Mouse (Mus musculus) heart, postnatal 10 days (tissue): ENCODE data around the gene Fbxo6. TPM values are rescaled to one million over a fixed set of nuclear protein-coding genes. Genes with fewer than 3 reads are reported as not detected.

Source experiments
- microRNA-seq, 2 experiments: library from miRNA; unstranded; fragments of <30 nt; microRNA quantifications; one replicate each; pipeline ENCODE4 v1.2.0; 2022
- total RNA-seq, 2 experiments: library from RNA; stranded (reverse); gene quantifications; 2 replicates each; pipeline ENCODE4 v1.2.3; 2021

Fbxo6 gene
- total RNA-seq, 2 experiments from 2014 or later: 26.4 to 26.9 TPM

Small RNAs within 50 kb of the gene (microRNA-seq; reads per million reads assigned to microRNA genes)
- gene Mir7022: 0 reads per million in 2 experiments

Other genes starting within 250 kb of the Fbxo6 start
- 100 to 1,000 TPM; 583 to 610 TPM for gene Mfn2, start 247.4 kb downstream of the Fbxo6 start, total RNA-seq
- gene Plod1, start 215.4 kb downstream of the Fbxo6 start, total RNA-seq: 100 to 1,000 TPM in 1 of 2 experiments, 10 to 100 TPM in 1; 97.7 to 104 TPM
- gene 2510039O18Rik, start 211.2 kb downstream of the Fbxo6 start, total RNA-seq: 10 to 100 TPM; 47.0 to 49.5 TPM
- gene Nppb, start 166.4 kb downstream of the Fbxo6 start, total RNA-seq: 100 to 1,000 TPM; 204 to 360 TPM
- gene Nppa, start 151.4 kb downstream of the Fbxo6 start, total RNA-seq: 1,000 to 10,000 TPM in 1 of 2 experiments, 100 to 1,000 TPM in 1; 613 to 1,804 TPM
- gene Clcn6, start 113.3 kb downstream of the Fbxo6 start, total RNA-seq: 10 to 100 TPM; 11.0 to 14.6 TPM
- 10 to 100 TPM; 15.2 to 16.5 TPM for gene Mthfr, start 113.1 kb downstream of the Fbxo6 start, total RNA-seq
- 10 to 100 TPM; 33.6 to 37.0 TPM for gene Agtrap, start 64.1 kb downstream of the Fbxo6 start, total RNA-seq
- 10 to 100 TPM; 12.5 to 15.1 TPM for gene Mad2l2, start 21.8 kb downstream of the Fbxo6 start, total RNA-seq
- gene Draxin, start 21.4 kb downstream of the Fbxo6 start, total RNA-seq: not detected
- 10 to 100 TPM; 11.2 to 11.8 TPM for gene Fbxo44, start 8.3 kb upstream of the Fbxo6 start, total RNA-seq
- gene Fbxo2, start 8.5 kb upstream of the Fbxo6 start, total RNA-seq: not detected
- gene Disp3, start 135.8 kb upstream of the Fbxo6 start, total RNA-seq: under 1 TPM in 1 of 2 experiments, not detected in 1; 0.14 TPM